Mouse (Mus musculus) CH12.LX (cell line): Measurements from ENCODE around the gene Sema3b. TPM values are rescaled to one million over a fixed set of nuclear protein-coding genes. Genes with fewer than 3 reads are reported as not detected.

Experiments
- DNase-seq: peaks from one replicate; pipeline ENCODE4 v3.0.0-alpha.2; 2013; ENCODE audit errors: extremely low read depth
- H3K27ac ChIP-seq: 2 replicates; pipeline ENCODE4 v1.5.1; 2012; ENCODE audit warnings: low read depth, mild to moderate bottlenecking, control low read depth, moderate library complexity; ENCODE audit not compliant: insufficient read depth
- H3K27me3 ChIP-seq: replicated peaks from 2 replicates; pipeline ENCODE3; 2012; ENCODE audit warnings: inconsistent platforms
- H3K36me3 ChIP-seq, 2 experiments: replicated peaks in 1 of 2; 2 replicates each; pipeline versions ENCODE3 to v1.6.1; 2012; ENCODE audit warnings: inconsistent platforms in 1 of 2, low read length in 1 of 2, mild to moderate bottlenecking in 1 of 2, mixed read lengths in 1 of 2, moderate library complexity in 1 of 2; ENCODE audit not compliant: control insufficient read depth in 1 of 2, insufficient read depth in 1 of 2
- H3K4me1 ChIP-seq, 2 experiments: 2 replicates each; pipeline ENCODE4 v1.6.1; 2012; ENCODE audit warnings: inconsistent platforms in 1 of 2, moderate library complexity in 1 of 2; ENCODE audit not compliant: insufficient read depth in 2 of 2, control insufficient read depth in 1 of 2
- H3K4me2 ChIP-seq: 2 replicates; pipeline ENCODE4 v1.6.1; 2012; ENCODE audit warnings: low read depth, mild to moderate bottlenecking, control low read depth; ENCODE audit not compliant: poor library complexity, insufficient read depth, severe bottlenecking
- H3K4me3 ChIP-seq, 3 experiments: fragments of 150-350 bp in 1 of 3; sonication (generic) in 1 of 3; replicated peaks in 1 of 3; 2 replicates each; pipeline versions ENCODE3 to v1.5.1; 2011 to 2012; ENCODE audit warnings: low read depth in 2 of 3, low read length in 2 of 3, mild to moderate bottlenecking in 2 of 3, moderate library complexity in 2 of 3, control low read depth in 1 of 3, improper control_type of control experiment in 1 of 3, inconsistent platforms in 1 of 3, mixed read lengths in 1 of 3; ENCODE audit not compliant: poor library complexity in 1 of 3
- H3K79me2 ChIP-seq: replicated peaks from 2 replicates; pipeline ENCODE4 v1.6.1; 2012; ENCODE audit warnings: mild to moderate bottlenecking, moderate library complexity; ENCODE audit not compliant: control insufficient read depth, poor library complexity, insufficient read depth, severe bottlenecking; ENCODE audit errors: extremely low read depth
- H3K9ac ChIP-seq: 2 replicates; pipeline ENCODE4 v1.6.1; 2012; ENCODE audit warnings: low read depth, mild to moderate bottlenecking, control low read depth, moderate library complexity; ENCODE audit not compliant: insufficient read depth
- H3K9me3 ChIP-seq: replicated peaks from 2 replicates; pipeline ENCODE3; 2012; ENCODE audit warnings: low read length, inconsistent platforms, mixed read lengths
- BHLHE40 ChIP-seq: IDR thresholded peaks from 2 replicates; pipeline ENCODE4 v1.6.1; 2011; ENCODE audit warnings: mild to moderate bottlenecking, low read depth, low read length, improper control_type of control experiment
- CHD2 ChIP-seq: IDR thresholded peaks from 2 replicates; pipeline ENCODE4 v1.6.1; 2011; ENCODE audit warnings: low read length, improper control_type of control experiment
- CTCF ChIP-seq, 2 experiments: IDR thresholded peaks in 1 of 2; conservative IDR thresholded peaks in 1 of 2; 2 replicates each; pipeline ENCODE4 v1.5.1; 2011 to 2012; ENCODE audit warnings: low read depth in 2 of 2, low read length in 2 of 2, improper control_type of control experiment in 1 of 2, inconsistent platforms in 1 of 2, mild to moderate bottlenecking in 1 of 2, moderate library complexity in 1 of 2
- ELF1 ChIP-seq: IDR thresholded peaks from 2 replicates; pipeline ENCODE4 v1.6.1; 2014; ENCODE audit warnings: low read depth, mild to moderate bottlenecking, inconsistent platforms, low read length, improper control_type of control experiment
- EP300 ChIP-seq: IDR thresholded peaks from 2 replicates; pipeline ENCODE4 v1.6.1; 2011; ENCODE audit warnings: low read length, improper control_type of control experiment
- JUN ChIP-seq: IDR thresholded peaks from 2 replicates; pipeline ENCODE4 v1.6.1; 2011; ENCODE audit warnings: low read depth, mild to moderate bottlenecking, low read length, improper control_type of control experiment, moderate library complexity; ENCODE audit not compliant: insufficient read depth
- KAT2A ChIP-seq: IDR thresholded peaks from 2 replicates; pipeline ENCODE4 v1.6.1; 2012; ENCODE audit warnings: low read length, improper control_type of control experiment, inconsistent platforms; ENCODE audit not compliant: insufficient replicate concordance
- MAFK ChIP-seq: IDR thresholded peaks from 2 replicates; pipeline ENCODE4 v1.6.1; 2011; ENCODE audit warnings: low read length, improper control_type of control experiment; ENCODE audit not compliant: insufficient replicate concordance
- MXI1 ChIP-seq: IDR thresholded peaks from 2 replicates; pipeline ENCODE4 v1.6.1; 2011; ENCODE audit warnings: mild to moderate bottlenecking, low read depth, low read length, improper control_type of control experiment
- NRF1 ChIP-seq: IDR thresholded peaks from 2 replicates; pipeline ENCODE4 v1.6.1; 2014; ENCODE audit warnings: low read depth, mild to moderate bottlenecking, inconsistent platforms, low read length, improper control_type of control experiment, moderate library complexity
- SMC3 ChIP-seq: IDR thresholded peaks from 2 replicates; pipeline ENCODE4 v1.6.1; 2011; ENCODE audit warnings: low read depth, low read length, improper control_type of control experiment
- TCF12 ChIP-seq: IDR thresholded peaks from 2 replicates; pipeline ENCODE4 v1.6.1; 2014; ENCODE audit warnings: low read depth, mild to moderate bottlenecking, inconsistent platforms, low read length, improper control_type of control experiment
- USF1 ChIP-seq: IDR thresholded peaks from 2 replicates; pipeline ENCODE4 v1.6.1; 2014; ENCODE audit warnings: low read depth, mild to moderate bottlenecking, inconsistent platforms, low read length, improper control_type of control experiment
- ZC3H11A ChIP-seq: IDR thresholded peaks from 2 replicates; pipeline ENCODE4 v1.6.1; 2012; ENCODE audit warnings: low read depth, mild to moderate bottlenecking, inconsistent platforms, low read length, improper control_type of control experiment
- dilution Hi-C: fragments of 300-500 bp; cut with MboI; formaldehyde crosslinking; loops from 2 replicates; pipeline ENCODE4 v1.14.3; 2020; ENCODE audit warnings: low sequenced_read_pairs; ENCODE audit not compliant: extremely low pct_unique_long_range_greater_than_20kb, extremely low pct_ligation_motif_present
- in situ Hi-C: fragments of 300-500 bp; cut with MboI; formaldehyde crosslinking; loops from 3 replicates; pipeline ENCODE4 v1.14.3; 2019; ENCODE audit warnings: low sequenced_read_pairs, low pct_ligation_motif_present, low pct_unique_long_range_greater_than_20kb, mixed read lengths
- polyA plus RNA-seq: library from polyadenylated mRNA; unstranded; fragments of >175 nt; gene quantifications from 2 replicates; pipeline ENCODE4 v1.2.1, GENCODE M21; 2012; ENCODE audit warnings: low read depth; ENCODE audit not compliant: insufficient read length
- total RNA-seq, 2 experiments: library from RNA; depleted of rRNA; stranded (reverse); fragments of 300-350 nt in 1 of 2; fragments of >200 nt in 1 of 2; gene quantifications; 2 replicates each; pipeline ENCODE4 v1.2.3; 2012 to 2014

Sema3b gene
- total and polyA plus RNA-seq, 3 experiments: 4.3 to 11.6 (median 8.0) TPM

- no peak for TF ChIP-seq BHLHE40
- TF ChIP-seq ZC3H11A: no peak
- TF ChIP-seq USF1: no peak
- no peak for TF ChIP-seq SMC3
- no peak for TF ChIP-seq MXI1
- in situ Hi-C loops: no loop called here
- H3K4me1 ChIP-seq: peaks cover 5 to 43% of the 10 kb centered on the region in 2 experiments
- H3K4me2 ChIP-seq: no peak within 1 kb of the TSS
- no peaks in the 10 kb centered on the region for H3K27me3 ChIP-seq
- no peaks in the 10 kb centered on the region for H3K9me3 ChIP-seq
- H3K79me2 ChIP-seq: peaks cover 14% of the 10 kb centered on the region
- DNase-seq: no peak
- no peak within 1 kb of the TSS for H3K27ac ChIP-seq
- dilution Hi-C loops: no loop called here
- H3K36me3 ChIP-seq: peaks cover 5 to 15% of the 10 kb centered on the region in 2 experiments
- H3K4me3 ChIP-seq: no peak within 1 kb of the TSS
- no peak within 1 kb of the TSS for H3K9ac ChIP-seq
Observed at GRCm38 (mm10) chr9:107551117-107551889, 57.7 kb downstream of the Sema3b start, which contains the start of gene Rassf1. Gene Rassf1 (plus strand): TSS chr9:107551555.

GRCm38 (mm10) chr9:107550491-107551116 is 58.4 kb downstream of the Sema3b start:
- Histone ChIP-seq H3K4me1 (peaks cover 5 to 44% of the 10 kb centered on the region in 2 experiments), H3K79me2 (peaks cover 7% of the 10 kb centered on the region), H3K9me3 (no peaks in the 10 kb centered on the region), H3K27ac (no peak overlapping the region), H3K27me3 (no peaks in the 10 kb centered on the region), H3K9ac (no peak overlapping the region), H3K4me2 (no peak overlapping the region), H3K36me3 (peaks cover 5 to 15% of the 10 kb centered on the region in 2 experiments), H3K4me3 (no peak overlapping the region)
- no peak for TF ChIP-seq JUN
- TF ChIP-seq MAFK: no peak
- TF ChIP-seq CHD2: no peak
- TF ChIP-seq EP300: no peak
- no peak for TF ChIP-seq SMC3
- TF ChIP-seq ELF1: no peak
- no peak for TF ChIP-seq TCF12
- TF ChIP-seq CTCF (conservative IDR thresholded peaks at IDR 0.05 in 1 of 2, IDR thresholded peaks at IDR 0.05 in 1 of 2; ENCODE audit: low read depth in 2 of 2, low read length in 2 of 2): no peak
- no peak for TF ChIP-seq NRF1
- TF ChIP-seq ZC3H11A: no peak
- TF ChIP-seq KAT2A: no peak
- no peak for DNase-seq
- in situ Hi-C loops: no loop called here
- dilution Hi-C loops: no loop called here
